Mouse (Mus musculus) CD8-positive naive resting alpha-beta T cell, adult 57 days (primary cell): ENCODE measurements around the gene Zcchc4. TPM values are rescaled to one million over a fixed set of nuclear protein-coding genes. Genes with fewer than 3 reads are reported as not detected.

Experiments used
- total RNA-seq: library from RNA; stranded (reverse); gene quantifications from one replicate; pipeline ENCODE4 v1.2.4, GENCODE M21; 2023

Zcchc4 gene
- 17.4 TPM for total RNA-seq

DNA sequence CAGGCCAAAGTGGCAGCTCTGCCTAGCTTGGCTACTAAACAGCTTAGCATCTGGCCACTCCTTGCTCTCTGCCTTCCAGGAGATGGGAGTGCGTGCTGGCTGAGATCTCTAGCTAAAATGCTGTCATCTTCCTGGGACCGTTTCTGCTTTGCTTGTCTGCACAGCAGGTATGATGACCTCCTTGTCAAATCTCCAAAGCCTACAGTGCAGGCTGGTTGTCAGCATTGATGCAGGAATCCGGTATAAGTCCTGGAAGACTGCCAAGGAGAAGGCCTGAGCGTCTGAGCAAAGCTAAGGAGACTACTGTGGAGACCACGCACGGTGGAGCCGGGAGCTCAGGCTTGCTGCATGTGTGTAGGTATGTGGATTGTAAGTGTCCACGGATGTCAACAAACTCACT, at the start of gene Zcchc4:
Zcchc4 (plus strand) TSS at position 173 of the 400 bp plus-strand sequence.

DNA sequence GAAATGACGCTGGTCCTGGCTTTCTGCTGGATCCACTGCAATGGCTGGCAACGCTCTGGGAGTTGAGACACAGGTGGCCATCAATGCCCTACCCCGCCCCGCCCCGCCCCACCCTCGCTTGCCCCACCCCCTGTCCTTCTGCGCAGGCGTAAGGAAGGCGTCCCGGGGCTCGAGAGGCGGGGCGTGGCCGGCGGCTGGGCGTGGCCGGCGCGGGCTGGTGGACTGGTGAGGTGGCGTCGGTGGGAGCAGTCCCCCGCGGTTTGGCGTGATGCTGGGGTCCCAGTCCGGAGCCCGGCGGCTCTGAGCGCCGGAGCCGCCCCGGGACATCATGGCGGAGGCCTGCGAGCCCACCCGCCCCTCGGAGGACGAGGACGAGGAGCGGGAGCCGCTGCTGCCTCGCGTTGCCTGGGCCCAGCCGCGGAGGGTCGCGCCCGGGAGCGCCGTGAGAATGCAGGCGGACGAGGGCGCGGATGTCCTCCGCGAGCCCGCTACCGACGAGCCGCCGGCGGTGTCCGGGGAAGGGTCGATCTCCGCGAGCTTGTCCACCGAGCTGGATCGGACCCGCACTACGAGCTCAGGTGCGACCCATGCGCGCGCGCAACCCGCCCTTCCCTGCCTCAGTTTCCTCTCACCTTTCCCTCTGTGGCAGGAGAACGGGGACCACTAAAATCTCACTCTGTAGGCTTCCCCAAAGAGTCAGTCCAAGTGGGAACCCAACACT, 33.7 kb upstream of the Zcchc4 start, which contains the start of gene Pi4k2b:
Pi4k2b (plus strand) TSS at position 184 of the 721 bp plus-strand sequence.

DNA sequence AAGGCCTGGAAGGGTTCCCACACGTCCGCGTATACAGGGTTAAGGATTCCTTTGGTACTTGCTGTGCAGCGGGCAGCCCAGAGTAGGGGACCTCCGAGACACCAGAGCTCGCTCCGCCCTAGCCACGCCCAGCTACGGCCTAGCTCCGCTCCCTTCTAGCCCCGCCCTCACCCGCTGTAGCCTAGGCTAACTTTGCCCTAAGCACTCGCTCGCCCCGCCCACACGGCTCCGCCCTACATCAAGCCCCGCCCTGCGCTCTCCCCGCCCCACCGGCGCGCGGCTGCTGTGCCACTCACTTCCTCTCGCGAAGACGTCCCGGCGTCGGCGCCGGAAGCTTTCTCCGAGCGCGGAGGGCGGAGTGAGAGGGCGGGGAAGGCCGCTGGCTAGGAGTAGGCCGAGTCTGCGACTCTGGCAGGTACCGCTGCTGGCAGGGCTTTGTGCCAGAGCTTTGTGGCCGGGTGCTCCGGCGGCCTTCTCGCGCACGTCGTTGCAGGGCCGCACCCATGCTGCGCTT, 58.6 kb downstream of the Zcchc4 start, which contains the start of gene Anapc4:
Anapc4 (plus strand) TSS at position 252 of the 514 bp plus-strand sequence.

Other genes with a start within 250 kb of the Zcchc4 start
- not detected for gene Lgi2, start 208.9 kb upstream of the Zcchc4 start, total RNA-seq
- 16.8 TPM for gene Sepsecs, start 105.7 kb upstream of the Zcchc4 start, total RNA-seq
- 11.5 TPM for gene Pi4k2b, start 33.8 kb upstream of the Zcchc4 start, total RNA-seq
- gene Anapc4, start 58.6 kb downstream of the Zcchc4 start, total RNA-seq: 69.0 TPM